Mouse (Mus musculus) kidney, postnatal 25 days (tissue): ENCODE data around the gene Maf.

Source experiments
- DNase-seq, 2 experiments: peaks; one replicate each; pipeline ENCODE4 v3.0.0; 2021; ENCODE audit warnings: mixed read lengths in 2 of 2

Gene Maf

GRCm38 (mm10) chr8:115707731-115708590 is at the start of gene Maf:
Gene Maf, minus strand, starts transcription at chr8:115707794.
- DNase-seq, result peak; percentile 95 to 97

- DNase-seq, result no peak
Observed at GRCm38 (mm10) chr8:115756965-115757364, 49.4 kb upstream of the Maf start.

- no peak for DNase-seq
Observed at GRCm38 (mm10) chr8:115756027-115756426, 48.4 kb upstream of the Maf start.

GRCm38 (mm10) chr8:115754694-115755093 is 47.1 kb upstream of the Maf start:
- DNase-seq, result no peak

- no peak for DNase-seq
Observed at GRCm38 (mm10) chr8:115753801-115754200, 46.2 kb upstream of the Maf start.

- no peak for DNase-seq
Observed at GRCm38 (mm10) chr8:115747426-115747825, 39.8 kb upstream of the Maf start.

GRCm38 (mm10) chr8:115745648-115746047 is 38.1 kb upstream of the Maf start:
- no peak for DNase-seq

GRCm38 (mm10) chr8:115743441-115743840 is 35.8 kb upstream of the Maf start:
- no peak for DNase-seq

- no peak for DNase-seq
Observed at GRCm38 (mm10) chr8:115742646-115743045, 35.1 kb upstream of the Maf start.

GRCm38 (mm10) chr8:115741964-115742363 is 34.4 kb upstream of the Maf start:
- DNase-seq, result no peak

- DNase-seq, result no peak
Observed at GRCm38 (mm10) chr8:115739756-115740155, 32.2 kb upstream of the Maf start.

- no peak for DNase-seq
Observed at GRCm38 (mm10) chr8:115732401-115732800, 24.8 kb upstream of the Maf start.

GRCm38 (mm10) chr8:115726807-115727206 is 19.2 kb upstream of the Maf start:
- no peak for DNase-seq

- DNase-seq, result no peak
Observed at GRCm38 (mm10) chr8:115726231-115726630, 18.6 kb upstream of the Maf start.

GRCm38 (mm10) chr8:115719126-115719525 is 11.5 kb upstream of the Maf start:
- DNase-seq, result peak; percentile 85 to 92

- DNase-seq, result no peak
Observed at GRCm38 (mm10) chr8:115718621-115719020, 11.0 kb upstream of the Maf start.

GRCm38 (mm10) chr8:115715262-115715661 is 7.7 kb upstream of the Maf start:
- peak; percentile 45 to 58 for DNase-seq

- DNase-seq, result no peak
Observed at GRCm38 (mm10) chr8:115711106-115711505, 3.5 kb upstream of the Maf start.

- peak; percentile 59 to 65 for DNase-seq
Observed at GRCm38 (mm10) chr8:115709931-115710330, 2.3 kb upstream of the Maf start.

GRCm38 (mm10) chr8:115708936-115709780 is 1.6 kb upstream of the Maf start:
- DNase-seq, result peak; percentile 80 to 91

- peak; percentile 57 to 82 for DNase-seq
Observed at GRCm38 (mm10) chr8:115706861-115707730, 498 bp downstream of the Maf start.

- DNase-seq, result peak; percentile 25 to 66
Observed at GRCm38 (mm10) chr8:115706411-115706860, 1.2 kb downstream of the Maf start.
